Mouse (Mus musculus) ES-Bruce4 (cell line): ENCODE data around the gene Kcnc1.

Experiments
- CTCF ChIP-seq: IDR thresholded peaks from one replicate; pipeline ENCODE4 v1.8.1; 2011; ENCODE audit warnings: low read depth, low read length
- EP300 ChIP-seq: IDR thresholded peaks from 2 replicates; pipeline ENCODE4 v1.6.1; 2011; ENCODE audit warnings: low read depth, low read length; ENCODE audit not compliant: insufficient read depth

GRCm38 (mm10) chr7:46459200-46459599 is 62.9 kb downstream of the Kcnc1 start:
- TF ChIP-seq EP300 (no peak), CTCF (no peak)
